Mouse (Mus musculus): Measurements from ENCODE around the gene St8sia1. TPM values are rescaled to one million over a fixed set of nuclear protein-coding genes. Genes with fewer than 3 reads are reported as not detected.

The St8sia1 gene
- polyA plus RNA-seq, 1 experiment = 2.5 TPM

- H3K4me3 ChIP-seq (ENCODE audit: control insufficient read depth, low read depth, low read length) = no peak overlapping the region
- TF ChIP-seq POLR2A (IDR thresholded peaks at IDR 0.05; ENCODE audit: control insufficient read depth, low read depth, low read length) (no peak), CTCF (IDR thresholded peaks at IDR 0.05; ENCODE audit: control insufficient read depth, insufficient read depth, insufficient replicate concordance, low read depth, low read length) (no peak)
- no peaks in the 10 kb centered on the region for H3K36me3 ChIP-seq (ENCODE audit: control insufficient read depth, insufficient read depth, low read length)
- H3K27ac ChIP-seq (ENCODE audit: control insufficient read depth, insufficient read depth, low read depth, low read length) = no peak overlapping the region
- H3K4me1 ChIP-seq (ENCODE audit: control insufficient read depth, insufficient read depth, low read length) = no peaks in the 10 kb centered on the region
- H3K27me3 ChIP-seq (ENCODE audit: control insufficient read depth, insufficient read depth, low read length) = no peaks in the 10 kb centered on the region
These were observed 37.2 kb downstream of the St8sia1 start for GRCm38 (mm10) chr6:142926901-142927605.

DNA sequence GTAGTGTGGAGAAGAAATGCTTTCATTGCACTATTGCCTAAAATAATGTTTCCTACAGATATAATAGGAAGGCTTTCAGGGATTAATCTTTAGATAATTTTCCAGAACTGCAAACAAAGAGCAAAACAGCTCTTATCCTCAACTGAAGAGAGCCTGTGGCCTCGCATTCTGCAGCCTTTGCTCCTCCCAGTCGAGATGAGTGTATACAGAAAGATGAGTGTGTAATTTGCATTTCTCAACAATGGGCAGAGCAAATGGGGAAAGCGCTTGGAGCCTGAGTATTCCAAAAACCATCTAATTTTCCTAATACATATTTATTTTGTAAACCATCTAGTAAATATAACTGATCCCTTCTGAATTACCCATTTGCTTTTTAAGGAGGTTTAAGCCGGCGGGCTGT, 38.3 kb downstream of the St8sia1 start:
- TF ChIP-seq CTCF (IDR thresholded peaks at IDR 0.05; ENCODE audit: control insufficient read depth, insufficient read depth, insufficient replicate concordance, low read depth, low read length) (no peak), POLR2A (IDR thresholded peaks at IDR 0.05; ENCODE audit: control insufficient read depth, low read depth, low read length) (no peak)
- no peaks in the 10 kb centered on the region for H3K36me3 ChIP-seq (ENCODE audit: control insufficient read depth, insufficient read depth, low read length)
- H3K4me3 ChIP-seq (ENCODE audit: control insufficient read depth, low read depth, low read length) = no peak overlapping the region
- no peaks in the 10 kb centered on the region for H3K4me1 ChIP-seq (ENCODE audit: control insufficient read depth, insufficient read depth, low read length)
- H3K27me3 ChIP-seq (ENCODE audit: control insufficient read depth, insufficient read depth, low read length) = no peaks in the 10 kb centered on the region
- H3K27ac ChIP-seq (ENCODE audit: control insufficient read depth, insufficient read depth, low read depth, low read length) = no peak overlapping the region

DNA sequence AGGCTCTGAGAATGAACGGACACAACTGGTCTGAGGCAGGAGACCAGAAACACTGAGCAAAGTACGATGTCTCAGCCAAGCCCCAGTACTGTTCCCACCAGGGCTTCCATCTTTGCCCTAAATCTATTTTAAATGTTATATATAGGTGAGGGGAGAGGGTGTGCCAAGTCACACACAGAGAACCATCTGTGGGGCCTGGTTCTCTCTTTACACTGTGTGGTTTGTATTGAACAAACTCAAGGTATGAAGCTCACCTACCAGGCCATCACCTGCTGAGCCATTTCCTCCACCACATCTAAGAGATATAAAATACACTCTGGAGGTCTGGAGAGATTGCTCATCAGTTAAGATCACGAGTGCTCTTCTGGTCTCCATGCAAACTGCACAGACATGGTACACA, 38.9 kb downstream of the St8sia1 start:
- Histone ChIP-seq H3K4me1 (ENCODE audit: control insufficient read depth, insufficient read depth, low read length) (no peaks in the 10 kb centered on the region), H3K27me3 (ENCODE audit: control insufficient read depth, insufficient read depth, low read length) (no peaks in the 10 kb centered on the region), H3K4me3 (ENCODE audit: control insufficient read depth, low read depth, low read length) (no peak overlapping the region), H3K27ac (ENCODE audit: control insufficient read depth, insufficient read depth, low read depth, low read length) (no peak overlapping the region), H3K36me3 (ENCODE audit: control insufficient read depth, insufficient read depth, low read length) (no peaks in the 10 kb centered on the region)
- TF ChIP-seq POLR2A (IDR thresholded peaks at IDR 0.05; ENCODE audit: control insufficient read depth, low read depth, low read length) (no peak), CTCF (IDR thresholded peaks at IDR 0.05; ENCODE audit: control insufficient read depth, insufficient read depth, insufficient replicate concordance, low read depth, low read length) (no peak)

DNA sequence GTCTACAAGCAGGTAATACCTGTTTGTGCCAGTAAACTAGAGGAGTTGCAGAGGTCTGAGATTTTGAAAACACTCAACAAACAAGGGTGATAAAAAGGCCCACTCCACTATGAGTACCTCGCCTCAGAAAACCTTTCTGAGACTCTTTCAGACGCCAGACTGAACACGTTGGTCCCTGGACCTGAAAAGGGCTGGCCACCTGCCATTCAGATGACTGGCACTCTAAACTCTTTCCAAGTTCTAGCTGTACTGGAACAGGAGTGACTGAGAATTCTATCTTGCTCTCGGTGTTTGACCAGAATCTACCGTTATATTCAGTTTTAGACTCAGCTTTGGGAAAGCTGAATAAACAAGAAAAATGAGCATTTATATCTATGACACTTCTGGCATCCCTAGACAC, 43.4 kb downstream of the St8sia1 start:
- Histone ChIP-seq H3K27ac (ENCODE audit: control insufficient read depth, insufficient read depth, low read depth, low read length) (no peak overlapping the region), H3K36me3 (ENCODE audit: control insufficient read depth, insufficient read depth, low read length) (no peaks in the 10 kb centered on the region), H3K4me3 (ENCODE audit: control insufficient read depth, low read depth, low read length) (no peak overlapping the region), H3K27me3 (ENCODE audit: control insufficient read depth, insufficient read depth, low read length) (no peaks in the 10 kb centered on the region), H3K4me1 (ENCODE audit: control insufficient read depth, insufficient read depth, low read length) (no peaks in the 10 kb centered on the region; the same call in 1 of the 2 replicates)
- TF ChIP-seq POLR2A (IDR thresholded peaks at IDR 0.05; ENCODE audit: control insufficient read depth, low read depth, low read length) = no peak
- TF ChIP-seq CTCF (IDR thresholded peaks at IDR 0.05; ENCODE audit: control insufficient read depth, insufficient read depth, insufficient replicate concordance, low read depth, low read length) = no peak

GRCm38 (mm10) chr6:142918691-142919090, 45.6 kb downstream of the St8sia1 start:
- no peak for TF ChIP-seq POLR2A (IDR thresholded peaks at IDR 0.05; ENCODE audit: control insufficient read depth, low read depth, low read length)
- no peak for TF ChIP-seq CTCF (IDR thresholded peaks at IDR 0.05; ENCODE audit: control insufficient read depth, insufficient read depth, insufficient replicate concordance, low read depth, low read length)
- no peaks in the 10 kb centered on the region for H3K36me3 ChIP-seq (ENCODE audit: control insufficient read depth, insufficient read depth, low read length)
- H3K4me3 ChIP-seq (ENCODE audit: control insufficient read depth, low read depth, low read length) = no peak overlapping the region
- H3K27ac ChIP-seq (ENCODE audit: control insufficient read depth, insufficient read depth, low read depth, low read length) = no peak overlapping the region
- H3K4me1 ChIP-seq (ENCODE audit: control insufficient read depth, insufficient read depth, low read length) = no peaks in the 10 kb centered on the region; the same call in 1 of the 2 replicates
- no peaks in the 10 kb centered on the region for H3K27me3 ChIP-seq (ENCODE audit: control insufficient read depth, insufficient read depth, low read length)

DNA sequence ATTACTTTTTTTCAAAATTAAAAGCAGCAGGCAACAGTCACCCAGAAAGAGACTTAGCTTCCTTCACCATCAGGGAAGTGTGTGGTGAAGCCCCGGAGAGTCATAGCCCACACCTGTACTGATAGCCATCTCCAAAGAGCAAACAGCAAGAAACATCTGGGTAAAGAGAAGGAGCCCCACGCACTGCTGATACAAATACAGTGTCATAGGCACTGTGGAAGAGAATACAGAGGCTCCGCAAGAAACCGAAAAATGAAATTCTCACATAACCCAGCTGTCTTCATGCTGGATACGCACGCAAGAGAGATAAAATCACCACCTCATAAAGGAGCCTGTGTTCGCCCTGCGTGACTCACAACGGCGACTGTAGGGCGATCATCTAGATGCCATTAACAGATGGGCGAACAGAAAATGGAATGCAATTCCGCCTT, 46.8 kb downstream of the St8sia1 start:
- Histone ChIP-seq H3K27me3 (ENCODE audit: control insufficient read depth, insufficient read depth, low read length) (no peaks in the 10 kb centered on the region), H3K27ac (ENCODE audit: control insufficient read depth, insufficient read depth, low read depth, low read length) (no peak overlapping the region), H3K36me3 (ENCODE audit: control insufficient read depth, insufficient read depth, low read length) (no peaks in the 10 kb centered on the region), H3K4me3 (ENCODE audit: control insufficient read depth, low read depth, low read length) (no peak overlapping the region), H3K4me1 (ENCODE audit: control insufficient read depth, insufficient read depth, low read length) (no peaks in the 10 kb centered on the region; the same call in 1 of the 2 replicates)
- TF ChIP-seq POLR2A (IDR thresholded peaks at IDR 0.05; ENCODE audit: control insufficient read depth, low read depth, low read length) (no peak), CTCF (IDR thresholded peaks at IDR 0.05; ENCODE audit: control insufficient read depth, insufficient read depth, insufficient replicate concordance, low read depth, low read length) (no peak)

GRCm38 (mm10) chr6:142916271-142916941, 47.8 kb downstream of the St8sia1 start:
- H3K4me3 ChIP-seq (ENCODE audit: control insufficient read depth, low read depth, low read length) = no peak overlapping the region
- no peaks in the 10 kb centered on the region; the same call in 1 of the 2 replicates for H3K4me1 ChIP-seq (ENCODE audit: control insufficient read depth, insufficient read depth, low read length)
- TF ChIP-seq CTCF (IDR thresholded peaks at IDR 0.05; ENCODE audit: control insufficient read depth, insufficient read depth, insufficient replicate concordance, low read depth, low read length) = no peak
- no peak for TF ChIP-seq POLR2A (IDR thresholded peaks at IDR 0.05; ENCODE audit: control insufficient read depth, low read depth, low read length)
- no peak overlapping the region for H3K27ac ChIP-seq (ENCODE audit: control insufficient read depth, insufficient read depth, low read depth, low read length)
- H3K27me3 ChIP-seq (ENCODE audit: control insufficient read depth, insufficient read depth, low read length) = no peaks in the 10 kb centered on the region
- H3K36me3 ChIP-seq (ENCODE audit: control insufficient read depth, insufficient read depth, low read length) = no peaks in the 10 kb centered on the region
